Mouse (Mus musculus) lung, embryonic 15.5 days (tissue): ENCODE data around the gene H3f3b. TPM values are rescaled to one million over a fixed set of nuclear protein-coding genes. Genes with fewer than 3 reads are reported as not detected.
"Not testable (repeated sequence)": the region's sequence is repeated elsewhere in the genome, so short reads cannot be mapped to it uniquely, and the experiment has no call there.

Experiments used
- ATAC-seq: fragments of 200-750 bp; cut with Nextera tagmentation; 2 replicates; pipeline ENCODE4 v1.8.0; 2017; ENCODE audit warnings: moderate number of reproducible peaks, borderline replicate concordance; ENCODE audit not compliant: low FRiP score, low TSS enrichment; ENCODE audit errors: extremely low read depth
- H3K27ac ChIP-seq: fragments of 300-500 bp; sonication (generic); 2 replicates; pipeline ENCODE4 v1.5.1; 2015; ENCODE audit warnings: moderate library complexity, mild to moderate bottlenecking, inconsistent platforms
- H3K27me3 ChIP-seq: fragments of 300-500 bp; sonication (generic); 2 replicates; pipeline ENCODE4 v1.6.1; 2015; ENCODE audit warnings: inconsistent platforms
- H3K36me3 ChIP-seq: fragments of 300-500 bp; sonication (generic); 2 replicates; pipeline ENCODE4 v1.6.1; 2015; ENCODE audit warnings: inconsistent platforms
- H3K4me1 ChIP-seq: fragments of 300-500 bp; sonication (generic); 2 replicates; pipeline ENCODE4 v1.6.1; 2015; ENCODE audit warnings: inconsistent platforms
- H3K4me2 ChIP-seq: fragments of 300-500 bp; sonication (generic); 2 replicates; pipeline ENCODE4 v1.6.1; 2015; ENCODE audit warnings: inconsistent platforms, mild to moderate bottlenecking, moderate library complexity
- H3K4me3 ChIP-seq: fragments of 300-500 bp; sonication (generic); 2 replicates; pipeline ENCODE4 v1.5.1; 2015; ENCODE audit warnings: mild to moderate bottlenecking, inconsistent platforms
- H3K9ac ChIP-seq: fragments of 300-500 bp; sonication (generic); 2 replicates; pipeline ENCODE4 v1.6.1; 2015; ENCODE audit warnings: inconsistent platforms
- H3K9me3 ChIP-seq: fragments of 300-500 bp; sonication (generic); 2 replicates; pipeline ENCODE4 v1.6.1; 2016; ENCODE audit warnings: inconsistent platforms
- WGBS: fragments of 180-500 bp; shearing (Covaris S2); methylation state at CpG from one replicate; pipeline ENCODE4 v1.1.7; 2015; 5-methylcytosine and 5-hydroxymethylcytosine counted together
- polyA plus RNA-seq: library from polyadenylated mRNA; unstranded; fragments of >200 nt; fragmentation: Nextera tagmentation; extraction: Ambion mirVana; gene quantifications from 2 replicates; pipeline ENCODE4 v1.2.1, GENCODE M21; 2015

The H3f3b gene
- polyA plus RNA-seq, 1 experiment from 2014 or later = 1,879 TPM

DNA sequence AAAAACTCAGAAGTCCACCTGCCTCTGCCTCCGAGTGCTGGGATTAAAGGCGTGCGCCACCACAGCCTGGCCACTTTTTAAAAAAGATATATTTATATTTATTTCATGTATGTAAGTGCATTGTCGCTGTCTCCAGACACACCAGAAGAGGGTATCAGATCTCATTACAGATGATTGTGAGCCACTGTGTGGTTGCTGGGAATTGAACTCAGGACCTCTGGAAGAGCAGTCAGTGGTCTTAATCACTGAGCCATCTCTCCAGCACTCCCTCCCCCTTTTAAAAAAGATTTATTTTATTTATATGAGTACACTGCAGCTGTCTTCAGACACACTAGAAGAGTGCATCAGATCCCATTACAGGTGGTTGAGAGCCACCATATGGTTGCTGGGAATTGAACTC, 8.9 kb downstream of the H3f3b start:
- ATAC-seq, H3K4me3 ChIP-seq, H3K9ac ChIP-seq, H3K4me2 ChIP-seq, H3K27me3 ChIP-seq, H3K9me3 ChIP-seq, H3K27ac ChIP-seq: not testable (repeated sequence)
- H3K4me1 ChIP-seq = peaks cover 13% of the 10 kb centered on the region; the same call in 1 of the 2 replicates
- peaks cover 17% of the 10 kb centered on the region for H3K36me3 ChIP-seq
- 85% methylated on average over 4 of the region's 4 CpGs for WGBS

DNA sequence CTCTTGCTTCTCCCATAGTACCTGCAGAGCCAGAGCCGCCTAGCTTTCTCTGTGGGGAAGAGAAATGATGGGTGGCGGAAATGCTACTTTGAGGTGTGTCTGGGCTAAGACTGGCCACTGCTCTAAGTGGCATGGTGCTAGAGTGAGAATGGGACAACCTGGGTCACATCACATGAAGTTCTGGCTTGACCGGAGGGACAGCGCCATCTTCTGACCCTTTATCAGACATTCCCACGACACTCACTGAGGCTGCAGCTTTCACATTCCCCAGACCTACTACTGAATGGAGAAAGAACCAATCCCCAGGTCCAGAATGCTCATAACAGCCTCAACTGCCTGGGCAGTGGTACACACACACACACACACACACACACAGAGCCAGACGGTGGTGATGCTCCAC, 9.7 kb downstream of the H3f3b start:
- Histone ChIP-seq H3K27ac (no peak overlapping the region), H3K4me2 (no peak overlapping the region), H3K36me3 (peaks cover 17% of the 10 kb centered on the region), H3K9me3 (no peaks in the 10 kb centered on the region), H3K27me3 (no peaks in the 10 kb centered on the region), H3K9ac (no peak overlapping the region), H3K4me3 (no peak overlapping the region), H3K4me1 (peaks cover 15% of the 10 kb centered on the region)
- 0 out of 2 replicates have a peak, but pooled peaks have one; percentile 15 for ATAC-seq
- 25% methylated on average over 6 of the region's 6 CpGs for WGBS

DNA sequence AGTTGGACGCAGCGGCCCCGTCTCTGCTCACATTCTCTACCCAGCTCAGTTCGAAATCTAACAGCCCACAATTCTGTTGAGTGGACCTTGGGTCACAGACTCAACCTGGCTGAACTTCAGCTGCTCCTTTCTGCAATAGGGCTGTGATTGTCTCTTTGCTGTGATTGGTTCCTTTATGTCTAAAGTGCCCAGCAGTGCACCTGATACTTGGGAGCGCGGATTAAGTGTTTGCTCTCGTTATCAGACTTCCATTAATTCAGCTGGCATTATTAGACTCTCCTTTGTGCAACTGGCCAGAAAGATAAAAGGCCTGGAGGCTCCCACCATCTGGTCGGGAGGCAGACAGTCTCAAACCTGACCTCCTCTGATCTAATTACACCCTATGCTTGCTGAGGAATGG, 12.9 kb downstream of the H3f3b start:
- Histone ChIP-seq H3K9me3 (no peaks in the 10 kb centered on the region), H3K4me2 (peak overlapping the region; percentile 3; the same call in 1 of the 2 replicates), H3K27ac (peak overlapping the region; percentile 62), H3K4me3 (no peak overlapping the region), H3K9ac (no peak overlapping the region), H3K4me1 (peaks cover 18% of the 10 kb centered on the region), H3K27me3 (no peaks in the 10 kb centered on the region), H3K36me3 (0 out of 2 replicates have a peak, but pooled peaks cover 4% of the 10 kb centered on the region)
- ATAC-seq = no peak
- WGBS = 50% methylated on average over 8 of the region's 8 CpGs

DNA sequence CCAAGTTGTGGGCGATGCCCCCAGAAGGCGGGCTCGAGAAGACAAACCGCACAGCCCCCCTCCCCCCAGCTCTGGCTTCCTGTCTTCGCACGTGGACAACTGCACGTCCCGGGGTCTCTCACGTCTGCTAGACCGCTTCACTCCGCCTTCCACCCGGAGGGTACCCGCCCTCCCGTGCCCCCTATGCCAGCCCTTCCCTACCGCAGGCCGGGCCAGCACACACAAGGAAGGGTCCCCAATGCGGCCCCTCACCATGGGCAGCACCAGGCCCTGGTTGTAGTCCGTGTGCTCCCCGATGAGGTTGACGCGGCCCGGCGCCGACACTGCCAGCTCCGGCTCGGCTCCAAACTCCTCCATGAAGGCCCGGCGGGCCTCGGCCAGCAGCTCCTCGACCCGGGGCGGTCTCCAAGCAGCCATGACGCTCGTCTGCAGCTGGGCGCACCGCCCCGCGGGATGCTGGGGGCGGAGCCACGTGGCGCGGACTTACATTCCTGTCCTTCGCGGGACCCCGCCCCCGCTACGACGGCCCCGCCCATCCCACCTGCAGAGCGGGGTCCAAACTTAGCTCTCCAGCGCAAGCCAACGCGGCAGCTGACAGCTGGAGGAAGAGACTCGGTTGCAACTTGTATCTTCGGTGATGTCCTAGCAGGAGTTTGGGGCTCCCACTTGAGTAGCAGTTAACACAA, 15.4 kb downstream of the H3f3b start, which contains the start of gene Galk1:
Galk1 (minus strand) TSS at position 458 of the 686 bp plus-strand sequence.
- H3K9ac ChIP-seq = peak within 1 kb of the TSS; percentile 88
- WGBS = under 1% methylated on average over 55 of the region's 55 CpGs
- peak; percentile 93 for ATAC-seq

DNA sequence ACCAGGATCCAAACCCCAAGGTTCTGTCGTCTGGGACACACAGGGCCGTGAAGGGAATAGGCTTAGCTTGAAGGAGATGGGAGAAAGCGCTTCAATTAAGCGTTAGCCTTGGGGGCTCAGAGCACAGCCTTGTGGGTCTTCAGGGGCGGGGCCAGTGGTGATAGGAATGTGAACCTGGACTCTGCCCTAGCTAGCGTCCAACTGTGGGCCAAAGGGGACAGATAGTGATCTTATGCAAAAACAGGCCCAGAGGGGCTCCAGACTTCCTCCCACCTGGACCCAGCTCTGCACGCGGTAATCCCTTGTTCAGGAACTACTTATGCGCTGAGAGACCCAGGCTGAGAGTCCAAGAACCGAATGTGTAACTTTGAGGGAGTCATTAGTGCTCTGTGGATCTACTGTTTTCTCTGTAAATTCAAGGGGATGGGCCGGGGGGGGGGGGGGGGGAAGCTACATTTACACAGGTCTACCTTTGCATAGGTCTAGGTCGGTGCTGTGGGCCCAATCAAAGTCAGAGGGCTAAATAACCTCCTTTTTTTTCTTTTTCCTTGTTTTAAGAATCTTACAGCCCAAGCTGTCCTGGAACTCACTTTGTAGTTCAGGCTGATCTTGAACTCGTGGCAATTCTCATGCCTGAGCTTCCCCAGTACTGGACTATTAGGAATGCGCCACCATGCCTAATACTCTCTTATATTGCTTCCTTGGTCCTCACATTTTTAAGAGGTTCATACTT, 16.1 kb downstream of the H3f3b start:
- Histone ChIP-seq H3K27me3 (no peaks in the 10 kb centered on the region), H3K9ac (peak overlapping the region; percentile 88), H3K4me3 (peak overlapping the region; percentile 78), H3K36me3 (peaks cover 27% of the 10 kb centered on the region), H3K4me2 (peak overlapping the region; percentile 87), H3K27ac (peak overlapping the region; percentile 99), H3K9me3 (no peaks in the 10 kb centered on the region), H3K4me1 (peaks cover 18% of the 10 kb centered on the region)
- 14% methylated on average over 13 of the region's 14 CpGs for WGBS
- ATAC-seq = no peak

More for the DNA sequence above, 15.4 kb downstream of the H3f3b start, which contains the start of gene Galk1:
- no peaks in the 10 kb centered on the region for H3K9me3 ChIP-seq
- no peaks in the 10 kb centered on the region for H3K27me3 ChIP-seq
- peak within 1 kb of the TSS; percentile 87 for H3K4me2 ChIP-seq
- H3K36me3 ChIP-seq = peaks cover 23% of the 10 kb centered on the region
- H3K4me3 ChIP-seq = peak within 1 kb of the TSS; percentile 78
- peak within 1 kb of the TSS; percentile 99 for H3K27ac ChIP-seq
- H3K4me1 ChIP-seq = peaks cover 18% of the 10 kb centered on the region

DNA sequence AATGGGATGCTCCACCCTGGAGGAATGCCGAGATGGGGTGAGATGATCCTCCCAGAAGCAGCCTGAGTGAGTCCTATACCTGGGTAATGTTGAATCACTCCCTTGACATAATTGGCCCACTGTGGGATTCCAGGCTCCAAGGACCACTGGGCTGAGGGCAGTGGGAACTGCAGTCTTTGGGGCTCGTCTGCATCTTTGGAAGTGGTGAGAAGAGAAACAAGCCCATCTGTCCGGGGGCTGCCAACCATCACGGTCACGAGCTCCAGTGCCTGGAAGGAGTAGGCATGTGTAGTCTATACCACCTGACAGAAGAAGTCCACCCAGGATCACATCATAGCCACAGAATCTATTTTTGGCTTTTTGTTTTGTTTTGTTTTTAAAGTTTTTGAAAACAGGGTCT, 16.8 kb downstream of the H3f3b start:
- Histone ChIP-seq H3K4me2 (peak overlapping the region; percentile 87), H3K9me3 (no peaks in the 10 kb centered on the region), H3K36me3 (peaks cover 29% of the 10 kb centered on the region), H3K27ac (0 out of 2 replicates have a peak overlapping the region, but pooled peaks have one; percentile 99), H3K9ac (peak overlapping the region; percentile 88; the same call in 1 of the 2 replicates), H3K27me3 (no peaks in the 10 kb centered on the region), H3K4me3 (no peak overlapping the region), H3K4me1 (peaks cover 18% of the 10 kb centered on the region)
- WGBS = 84% methylated on average over 5 of the region's 5 CpGs
- no peak for ATAC-seq

DNA sequence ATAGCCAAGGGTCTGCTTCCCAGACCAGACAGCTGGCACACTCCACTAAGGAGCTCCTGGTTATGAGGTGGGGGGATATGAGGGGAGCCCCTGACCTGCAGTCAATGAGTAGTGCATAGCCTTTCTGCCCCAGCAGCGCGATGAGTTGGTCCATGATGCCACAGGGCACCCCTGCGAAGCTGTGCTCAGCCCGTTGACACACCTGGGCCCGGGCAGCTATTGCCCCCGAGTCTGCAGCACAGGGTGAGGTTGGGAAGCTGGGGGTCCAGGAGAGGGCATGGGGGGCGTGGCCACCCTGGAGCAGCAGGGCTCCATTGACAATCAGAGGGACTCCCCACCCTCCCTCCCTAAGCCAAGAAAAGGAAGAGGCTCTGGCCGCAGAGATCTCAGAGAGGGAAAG, 17.6 kb downstream of the H3f3b start:
- Histone ChIP-seq H3K36me3 (peaks cover 29% of the 10 kb centered on the region), H3K9ac (no peak overlapping the region), H3K4me3 (no peak overlapping the region), H3K27ac (no peak overlapping the region), H3K9me3 (no peaks in the 10 kb centered on the region), H3K27me3 (no peaks in the 10 kb centered on the region), H3K4me2 (no peak overlapping the region), H3K4me1 (peaks cover 25% of the 10 kb centered on the region)
- 91% methylated on average over 7 of the region's 8 CpGs for WGBS
- ATAC-seq = no peak

DNA sequence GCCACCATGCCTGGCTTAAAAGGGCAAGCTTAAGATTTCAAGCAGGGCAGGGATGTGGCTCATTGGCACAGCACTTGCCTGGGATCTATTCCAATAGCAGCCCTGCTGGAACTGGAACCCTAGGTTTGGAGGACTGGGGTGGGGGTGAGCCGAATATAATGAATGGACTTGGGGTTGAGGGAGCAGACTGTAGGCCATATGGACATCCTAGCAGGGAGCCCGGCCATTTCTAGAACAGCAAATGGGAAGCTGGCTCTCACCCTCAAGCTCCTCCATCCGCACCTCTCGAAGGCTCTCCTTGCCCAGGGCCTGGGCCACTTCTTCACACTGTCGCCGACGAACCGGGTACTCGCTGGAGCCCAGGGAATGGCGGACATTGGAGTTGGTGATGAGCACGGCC, 18.1 kb downstream of the H3f3b start:
- H3K4me1 ChIP-seq = peaks cover 27% of the 10 kb centered on the region
- no peak overlapping the region for H3K27ac ChIP-seq
- ATAC-seq = no peak
- H3K27me3 ChIP-seq = no peaks in the 10 kb centered on the region
- no peaks in the 10 kb centered on the region for H3K9me3 ChIP-seq
- H3K9ac ChIP-seq = no peak overlapping the region
- WGBS = 85% methylated on average over 11 of the region's 11 CpGs
- H3K36me3 ChIP-seq = peaks cover 29% of the 10 kb centered on the region
- no peak overlapping the region for H3K4me2 ChIP-seq
- H3K4me3 ChIP-seq = no peak overlapping the region

DNA sequence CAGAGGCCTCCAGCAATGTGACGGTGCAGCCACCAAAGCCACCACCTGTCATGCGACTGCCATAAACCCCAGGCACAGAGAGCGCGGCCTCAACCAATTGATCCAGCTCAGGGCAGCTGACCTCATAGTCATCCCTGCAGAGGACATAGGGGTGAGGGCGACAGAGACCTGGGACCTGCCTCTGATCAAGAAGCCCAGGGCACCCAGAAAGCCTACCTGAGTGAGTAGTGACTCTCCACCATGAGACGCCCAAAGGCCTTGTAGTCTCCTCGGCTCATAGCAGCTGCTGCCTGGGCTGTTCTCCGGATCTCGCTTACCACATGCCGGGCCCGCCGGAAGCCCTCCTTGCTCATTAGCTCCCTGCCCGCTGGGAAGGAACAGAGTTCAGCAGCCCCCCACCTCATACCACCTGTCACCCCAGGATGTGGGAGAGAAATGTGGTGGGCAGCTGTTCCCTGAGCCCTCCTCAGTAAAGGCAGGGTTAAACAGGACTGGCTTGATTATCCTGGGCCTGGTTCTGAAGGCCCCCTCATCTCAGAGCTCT, 18.9 kb downstream of the H3f3b start:
- ATAC-seq = no peak
- Histone ChIP-seq H3K9ac (no peak overlapping the region), H3K9me3 (no peaks in the 10 kb centered on the region), H3K36me3 (peaks cover 29% of the 10 kb centered on the region), H3K4me1 (peaks cover 32% of the 10 kb centered on the region), H3K27ac (no peak overlapping the region), H3K27me3 (no peaks in the 10 kb centered on the region), H3K4me2 (no peak overlapping the region), H3K4me3 (no peak overlapping the region)
- WGBS = 90% methylated on average over 13 of the region's 13 CpGs

DNA sequence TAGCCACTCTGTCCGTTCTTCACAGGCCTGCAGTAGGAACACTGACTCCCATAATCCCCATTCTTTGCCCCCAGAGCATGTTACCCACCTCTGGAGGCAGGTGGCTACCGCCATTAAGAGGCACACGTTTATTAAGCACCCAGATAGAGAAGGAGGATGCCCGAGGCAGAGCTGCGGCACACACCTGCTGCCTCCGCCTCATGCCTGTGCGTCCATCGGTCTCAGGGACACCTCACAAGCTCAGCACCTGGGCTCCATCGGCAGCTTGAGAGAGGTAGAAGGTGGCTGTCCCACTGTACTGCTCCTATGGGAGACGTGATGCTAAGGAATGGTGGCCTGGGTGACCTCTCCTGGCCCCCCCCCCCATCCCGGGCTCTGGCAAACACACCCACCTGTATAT, 19.4 kb downstream of the H3f3b start:
- H3K4me1 ChIP-seq = peaks cover 32% of the 10 kb centered on the region
- no peak overlapping the region for H3K9ac ChIP-seq
- WGBS = 85% methylated on average over 11 of the region's 11 CpGs
- H3K27me3 ChIP-seq = no peaks in the 10 kb centered on the region
- H3K27ac ChIP-seq = no peak overlapping the region
- H3K36me3 ChIP-seq = peaks cover 29% of the 10 kb centered on the region
- no peak overlapping the region for H3K4me3 ChIP-seq
- no peak overlapping the region for H3K4me2 ChIP-seq
- ATAC-seq = no peak
- H3K9me3 ChIP-seq = no peaks in the 10 kb centered on the region

DNA sequence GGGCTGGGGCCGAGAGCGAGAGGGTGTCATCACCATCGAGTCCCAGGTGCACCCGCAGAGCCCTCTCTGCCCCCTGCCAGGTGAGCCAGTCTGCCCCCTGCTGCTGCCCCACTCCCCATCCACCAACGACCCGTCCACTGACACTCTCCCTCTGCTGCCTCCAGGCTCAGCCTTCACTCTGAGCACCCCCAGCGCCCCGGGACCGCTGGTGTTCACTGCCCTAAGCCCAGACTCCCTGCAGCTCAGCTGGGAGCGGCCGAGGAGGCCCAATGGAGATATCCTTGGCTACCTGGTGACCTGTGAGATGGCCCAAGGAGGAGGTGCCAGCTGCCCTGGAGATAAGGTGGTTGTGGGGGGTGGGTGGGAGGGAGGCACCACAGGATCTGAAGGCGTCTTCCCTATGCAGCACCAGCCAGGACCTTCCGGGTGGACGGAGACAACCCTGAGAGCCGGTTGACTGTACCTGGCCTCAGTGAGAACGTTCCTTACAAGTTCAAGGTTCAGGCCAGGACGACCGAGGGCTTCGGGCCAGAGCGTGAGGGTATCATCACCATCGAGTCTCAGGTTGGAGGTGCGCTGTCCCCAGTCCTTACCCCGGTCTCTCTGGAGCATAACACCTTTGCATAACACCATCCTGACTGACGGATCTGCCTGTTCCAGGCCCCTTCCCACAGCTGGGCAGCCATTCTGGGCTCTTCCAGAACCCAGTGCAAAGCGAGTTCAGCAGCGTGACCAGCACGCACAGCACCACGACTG, 20.5 kb downstream of the H3f3b start:
- Histone ChIP-seq H3K4me2 (no peak overlapping the region), H3K27ac (no peak overlapping the region), H3K36me3 (peaks cover 29% of the 10 kb centered on the region), H3K4me3 (no peak overlapping the region), H3K27me3 (no peaks in the 10 kb centered on the region), H3K9ac (no peak overlapping the region), H3K4me1 (peaks cover 25% of the 10 kb centered on the region), H3K9me3 (no peaks in the 10 kb centered on the region)
- ATAC-seq = no peak
- WGBS = 85% methylated on average over 28 of the region's 28 CpGs
